In genomic region chr1:180901107-180901506, GRCm38 (mm10) we compare ENCODE assay signal across 8 mouse cellular contexts. TPM values are rescaled to one million over a fixed set of nuclear protein-coding genes. Genes with fewer than 3 reads are reported as not detected.
DNase-seq lines count a peak whose midpoint lies in the region.

No protein-coding gene starts in this region.

- DNase-seq in adrenal gland, postnatal 36 days: peak; percentile 20 to 62
- no peak for DNase-seq in adrenal gland, postnatal 4 days (ENCODE audit: low spot score in 2 of 2)
- peak; percentile 39 to 62 for DNase-seq in left cerebral cortex, postnatal 14 days (ENCODE audit: low spot score in 2 of 2)
- DNase-seq in left cerebral cortex, postnatal 4 days: no peak
- DNase-seq in cerebellum, adult 9-10 months: peak; percentile 57
- peak; percentile 62 for DNase-seq in lung, postnatal 36 days
- no peak for DNase-seq in ovary, adult 18-20 months (ENCODE audit: low spot score)
- DNase-seq in thymus, adult 18-20 months: no peak

- intact Hi-C loops in left cerebral cortex, postnatal 14 days (cut with DNase I): no loop called here
- intact Hi-C loops in left cerebral cortex, postnatal 4 days (cut with DNase I): loop anchor here (5.0 to 10.0 kb wide), 3 partner anchors 71 to 194 kb away; no protein-coding TSS in a partner anchor

RNA-seq across cellular contexts. Expression of gene Pycr2, which starts 3.0 kb away (rescaled TPM):
- total RNA-seq in adrenal gland, postnatal 36 days (2021): 10 to 100 TPM; 42.9 to 45.6 TPM
- total RNA-seq in adrenal gland, postnatal 4 days (2021): 10 to 100 TPM; 43.6 to 43.7 TPM
- 10 to 100 TPM; 29.3 to 30.6 TPM for total RNA-seq in left cerebral cortex, postnatal 14 days (2021)
- 10 to 100 TPM; 28.6 to 31.6 TPM for total RNA-seq in left cerebral cortex, postnatal 4 days (2021)

RNA-seq across cellular contexts. Expression of gene Lefty2, which starts 8.2 kb away (rescaled TPM):
- 1 to 10 TPM in 1 of 2 experiments, under 1 TPM in 1; 0.43 to 1.2 TPM for total RNA-seq in adrenal gland, postnatal 36 days (2021)
- total RNA-seq in adrenal gland, postnatal 4 days (2021): under 1 TPM; 0.39 to 0.45 TPM
- 1 to 10 TPM; 2.0 to 4.9 TPM for total RNA-seq in left cerebral cortex, postnatal 14 days (2021)
- 10 to 100 TPM in 1 of 2 experiments, 1 to 10 TPM in 1; 9.9 to 14.0 TPM for total RNA-seq in left cerebral cortex, postnatal 4 days (2021)

RNA-seq across cellular contexts. Expression of gene Lefty1, which starts 33.7 kb away (rescaled TPM):
- 1 to 10 TPM; 3.4 to 9.0 TPM for total RNA-seq in adrenal gland, postnatal 36 days (2021)
- 1 to 10 TPM; 1.4 to 2.7 TPM for total RNA-seq in adrenal gland, postnatal 4 days (2021)
- 1 to 10 TPM in 1 of 2 experiments, under 1 TPM in 1; 0.37 to 1.9 TPM for total RNA-seq in left cerebral cortex, postnatal 14 days (2021)
- total RNA-seq in left cerebral cortex, postnatal 4 days (2021): 1 to 10 TPM; 2.9 to 3.4 TPM

RNA-seq across cellular contexts. Expression of gene Tmem63a, which starts 41.0 kb away (rescaled TPM):
- total RNA-seq in adrenal gland, postnatal 36 days (2021): 10 to 100 TPM; 52.6 to 80.8 TPM
- 10 to 100 TPM; 32.2 to 33.0 TPM for total RNA-seq in adrenal gland, postnatal 4 days (2021)
- total RNA-seq in left cerebral cortex, postnatal 14 days (2021): 1 to 10 TPM; 8.8 to 9.3 TPM
- total RNA-seq in left cerebral cortex, postnatal 4 days (2021): 1 to 10 TPM; 1.8 to 3.3 TPM

RNA-seq across cellular contexts. Expression of gene Sde2, which starts 50.2 kb away (rescaled TPM):
- 10 to 100 TPM; 24.6 to 30.5 TPM for total RNA-seq in adrenal gland, postnatal 36 days (2021)
- total RNA-seq in adrenal gland, postnatal 4 days (2021): 10 to 100 TPM; 30.5 to 30.7 TPM
- total RNA-seq in left cerebral cortex, postnatal 14 days (2021): 10 to 100 TPM; 20.9 to 24.2 TPM
- total RNA-seq in left cerebral cortex, postnatal 4 days (2021): 10 to 100 TPM; 28.4 to 29.0 TPM

Comparison
In these comparisons a context has a peak if more than half of its experiments do, and no peak if none do; other contexts are left out.
1. DNase-seq: peak in adrenal gland, postnatal 36 days (2 of 2), left cerebral cortex, postnatal 14 days (2 of 2), cerebellum, adult 9-10 months (single experiment) and lung, postnatal 36 days (single experiment); none in adrenal gland, postnatal 4 days (0 of 2), left cerebral cortex, postnatal 4 days (single experiment), ovary, adult 18-20 months (single experiment) and thymus, adult 18-20 months (0 of 2).